Mouse (Mus musculus) hindbrain, embryonic 14.5 days (tissue): ENCODE data around the gene Tnfsf4. TPM values are rescaled to one million over a fixed set of nuclear protein-coding genes. Genes with fewer than 3 reads are reported as not detected.

ENCODE experiments used
- ATAC-seq: fragments of 200-750 bp; cut with Nextera tagmentation; 2 replicates; pipeline ENCODE4 v1.8.0; 2017; ENCODE audit warnings: moderate number of reproducible peaks, mild to moderate bottlenecking, moderate TSS enrichment, moderate library complexity; ENCODE audit not compliant: low FRiP score
- DNase-seq: peaks from one replicate; pipeline ENCODE4 v3.0.0-alpha.2; 2015; ENCODE audit warnings: low spot score
- H3K27ac ChIP-seq: fragments of 300-500 bp; sonication (generic); 2 replicates; pipeline ENCODE4 v1.5.1; 2014; ENCODE audit warnings: mild to moderate bottlenecking, moderate library complexity
- H3K27me3 ChIP-seq: fragments of 300-500 bp; sonication (generic); 2 replicates; pipeline ENCODE4 v1.6.1; 2014; ENCODE audit warnings: mild to moderate bottlenecking, low read length, mixed read lengths; ENCODE audit not compliant: control insufficient read depth, insufficient read depth
- H3K36me3 ChIP-seq: fragments of 300-500 bp; sonication (generic); replicated peaks from 2 replicates; pipeline ENCODE4 v1.6.1; 2014; ENCODE audit not compliant: control insufficient read depth, insufficient read depth
- H3K4me1 ChIP-seq: fragments of 300-500 bp; sonication (generic); replicated peaks from 2 replicates; pipeline ENCODE4 v1.6.1; 2014; ENCODE audit warnings: antibody characterized with exemption, low read length, mixed read lengths; ENCODE audit not compliant: control insufficient read depth, insufficient read depth
- H3K4me2 ChIP-seq: fragments of 300-500 bp; sonication (generic); replicated peaks from 2 replicates; pipeline ENCODE4 v1.6.1; 2014; ENCODE audit warnings: mild to moderate bottlenecking, moderate library complexity
- H3K4me3 ChIP-seq: fragments of 300-500 bp; sonication (generic); replicated peaks from 2 replicates; pipeline ENCODE4 v1.5.1; 2014; ENCODE audit warnings: mild to moderate bottlenecking, low read length
- H3K9ac ChIP-seq: fragments of 300-500 bp; sonication (generic); 2 replicates; pipeline ENCODE4 v1.6.1; 2014
- H3K9me3 ChIP-seq: fragments of 300-500 bp; sonication (generic); 2 replicates; pipeline ENCODE4 v1.6.1; 2016; ENCODE audit warnings: low read length; ENCODE audit not compliant: control insufficient read depth
- WGBS: fragments of 180-500 bp; shearing (Covaris S2); extraction: QIAGEN DNeasy Blood & Tissue Kit; methylation state at CpG from one replicate; pipeline ENCODE4 v1.1.7; 2014; 5-methylcytosine and 5-hydroxymethylcytosine counted together
- polyA plus RNA-seq: library from polyadenylated mRNA; unstranded; fragments of >200 nt; fragmentation: Nextera tagmentation; extraction: Ambion mirVana; gene quantifications from 2 replicates; pipeline ENCODE4 v1.2.1, GENCODE M21; 2014

Gene Tnfsf4
- polyA plus RNA-seq, 1 experiment from 2014 or later, result 0.11 TPM

- ATAC-seq, result no peak
- 90% methylated on average over 10 of the region's 10 CpGs for WGBS
- H3K9ac ChIP-seq, result no peak overlapping the region
- H3K4me1 ChIP-seq, result no peaks in the 10 kb centered on the region
- no peaks in the 10 kb centered on the region for H3K9me3 ChIP-seq
- no peaks in the 10 kb centered on the region for H3K36me3 ChIP-seq
- no peak overlapping the region for H3K27ac ChIP-seq
- DNase-seq, result no peak
- H3K4me3 ChIP-seq, result no peak overlapping the region
- no peak overlapping the region for H3K4me2 ChIP-seq
- H3K27me3 ChIP-seq, result no peaks in the 10 kb centered on the region
These were observed 2.3 kb upstream of the Tnfsf4 start for GRCm38 (mm10) chr1:161392906-161393305.

DNA sequence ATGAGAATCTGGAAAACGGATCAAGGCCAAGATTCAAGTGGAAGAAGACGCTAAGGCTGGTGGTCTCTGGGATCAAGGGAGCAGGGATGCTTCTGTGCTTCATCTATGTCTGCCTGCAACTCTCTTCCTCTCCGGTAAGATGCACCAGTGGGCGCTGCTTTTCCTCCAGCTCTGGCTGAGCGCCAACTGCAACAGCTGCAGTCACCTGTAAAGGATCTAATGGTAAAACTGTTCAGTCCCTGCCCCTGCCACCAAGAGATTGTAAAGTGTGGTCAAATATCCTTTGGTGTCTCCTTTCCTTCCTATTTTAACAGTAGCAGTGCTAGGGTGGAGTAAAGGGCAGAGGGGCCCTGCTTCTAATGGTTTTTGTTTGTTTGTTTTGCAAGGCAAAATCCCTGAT, 401 bp downstream of the Tnfsf4 start:
- WGBS, result 68% methylated on average over 5 of the region's 5 CpGs
- H3K27ac ChIP-seq, result no peak overlapping the region
- no peaks in the 10 kb centered on the region for H3K9me3 ChIP-seq
- no peaks in the 10 kb centered on the region for H3K36me3 ChIP-seq
- ATAC-seq (no peak), DNase-seq (no peak)
- H3K27me3 ChIP-seq, result no peaks in the 10 kb centered on the region
- no peaks in the 10 kb centered on the region for H3K4me1 ChIP-seq
- no peak overlapping the region for H3K4me3 ChIP-seq
- H3K4me2 ChIP-seq, result no peak overlapping the region
- H3K9ac ChIP-seq, result no peak overlapping the region

GRCm38 (mm10) chr1:161396351-161396750, 1.1 kb downstream of the Tnfsf4 start:
- H3K36me3 ChIP-seq, result no peaks in the 10 kb centered on the region
- 85% methylated on average over 10 of the region's 10 CpGs for WGBS
- no peak for ATAC-seq
- H3K9ac ChIP-seq, result no peak overlapping the region
- H3K4me3 ChIP-seq, result no peak overlapping the region
- H3K4me2 ChIP-seq, result no peak overlapping the region
- H3K27me3 ChIP-seq, result no peaks in the 10 kb centered on the region
- no peaks in the 10 kb centered on the region for H3K4me1 ChIP-seq
- H3K27ac ChIP-seq, result no peak overlapping the region
- DNase-seq, result no peak
- H3K9me3 ChIP-seq, result no peaks in the 10 kb centered on the region

GRCm38 (mm10) chr1:161400126-161400525, 4.9 kb downstream of the Tnfsf4 start:
- H3K4me3 ChIP-seq, result no peak overlapping the region
- H3K27me3 ChIP-seq, result no peaks in the 10 kb centered on the region
- no peaks in the 10 kb centered on the region for H3K36me3 ChIP-seq
- H3K4me1 ChIP-seq, result no peaks in the 10 kb centered on the region
- ATAC-seq, result no peak
- DNase-seq, result peak; percentile 64
- H3K9ac ChIP-seq, result no peak overlapping the region
- 27% methylated on average over 6 of the region's 6 CpGs for WGBS
- H3K9me3 ChIP-seq, result peaks cover 10% of the 10 kb centered on the region
- no peak overlapping the region for H3K4me2 ChIP-seq
- no peak overlapping the region for H3K27ac ChIP-seq

- H3K4me1 ChIP-seq, result no peaks in the 10 kb centered on the region
- H3K9me3 ChIP-seq, result peaks cover 11% of the 10 kb centered on the region
- no peaks in the 10 kb centered on the region for H3K36me3 ChIP-seq
- H3K4me3 ChIP-seq, result no peak overlapping the region
- DNase-seq (no peak), ATAC-seq (no peak)
- no peak overlapping the region for H3K4me2 ChIP-seq
- H3K9ac ChIP-seq, result no peak overlapping the region
- 46% methylated on average over 2 of the region's 2 CpGs for WGBS
- H3K27ac ChIP-seq, result no peak overlapping the region
- no peaks in the 10 kb centered on the region for H3K27me3 ChIP-seq
These were observed 7.9 kb downstream of the Tnfsf4 start for GRCm38 (mm10) chr1:161403061-161403460.

DNA sequence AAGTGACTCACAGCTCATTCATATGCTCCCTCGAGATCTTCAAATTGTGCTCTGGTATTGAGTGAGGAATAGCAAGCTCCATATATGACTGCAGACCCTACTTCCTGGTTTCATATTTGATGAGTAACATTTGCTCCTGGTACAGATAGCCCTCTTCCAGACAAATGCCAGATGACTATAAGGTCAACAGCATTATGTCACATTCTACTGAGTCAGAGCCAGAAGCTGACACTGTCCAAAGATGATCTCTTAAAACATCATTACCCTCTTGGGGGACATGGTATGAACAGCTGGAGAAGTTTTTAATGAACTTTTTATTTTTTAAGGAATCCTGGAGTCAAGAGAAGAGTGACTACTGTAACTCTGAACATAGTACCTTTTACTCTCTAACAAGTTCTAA, 11.3 kb downstream of the Tnfsf4 start:
- H3K27ac ChIP-seq, result no peak overlapping the region
- H3K4me1 ChIP-seq, result no peaks in the 10 kb centered on the region
- peaks cover 11% of the 10 kb centered on the region for H3K9me3 ChIP-seq
- no peak overlapping the region for H3K4me3 ChIP-seq
- H3K27me3 ChIP-seq, result no peaks in the 10 kb centered on the region
- H3K9ac ChIP-seq, result no peak overlapping the region
- ATAC-seq (no peak), DNase-seq (no peak)
- no peaks in the 10 kb centered on the region for H3K36me3 ChIP-seq
- H3K4me2 ChIP-seq, result no peak overlapping the region
- WGBS, result 88% methylated on average over 1 of the region's 1 CpGs

DNA sequence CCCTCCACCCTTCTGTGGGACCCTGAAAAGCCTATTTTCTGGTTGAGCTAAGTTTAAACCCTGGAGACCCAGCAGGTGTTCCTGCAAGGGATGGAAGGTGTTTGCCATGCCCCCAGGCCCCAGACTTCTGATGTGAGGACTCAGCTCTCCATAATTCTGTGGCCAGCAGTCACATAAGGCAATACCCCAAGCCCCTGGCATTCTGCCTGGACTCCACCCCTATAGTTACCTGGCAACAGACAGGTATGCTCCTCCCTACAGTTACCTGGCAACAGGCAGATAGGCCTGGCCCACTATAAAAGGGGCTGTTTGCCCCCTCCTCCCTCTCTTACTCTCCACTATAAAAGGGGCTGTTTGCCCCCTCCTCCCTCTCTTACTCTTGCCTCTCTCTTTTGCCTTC, 24.7 kb downstream of the Tnfsf4 start:
- H3K4me3 ChIP-seq, result no peak overlapping the region
- no peaks in the 10 kb centered on the region for H3K9me3 ChIP-seq
- no peak overlapping the region for H3K4me2 ChIP-seq
- no peaks in the 10 kb centered on the region for H3K27me3 ChIP-seq
- no peaks in the 10 kb centered on the region for H3K4me1 ChIP-seq
- no peak for ATAC-seq
- no peak overlapping the region for H3K9ac ChIP-seq
- H3K27ac ChIP-seq, result no peak overlapping the region
- H3K36me3 ChIP-seq, result no peaks in the 10 kb centered on the region
- no peak for DNase-seq

DNA sequence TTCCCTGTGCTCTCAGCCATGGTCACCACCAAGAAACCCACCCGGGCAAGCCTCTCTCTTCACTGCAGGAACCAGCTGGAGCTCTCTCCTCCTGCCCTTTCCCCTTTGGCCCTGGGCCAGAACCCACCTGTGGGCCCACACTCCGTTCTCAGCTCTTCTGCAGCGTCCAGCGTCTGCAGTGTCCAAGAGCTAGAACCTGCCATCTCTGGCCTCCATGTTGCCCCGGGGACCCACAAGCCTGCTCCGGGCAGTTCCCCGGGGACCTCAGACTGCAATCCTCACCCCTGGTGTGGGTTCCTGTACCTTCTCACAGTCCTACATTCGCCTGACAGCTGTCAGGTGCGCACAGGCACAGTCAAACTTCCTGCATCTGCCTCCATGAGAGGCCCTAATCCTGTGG, 25.4 kb downstream of the Tnfsf4 start:
- no peak overlapping the region for H3K4me2 ChIP-seq
- H3K27me3 ChIP-seq, result no peaks in the 10 kb centered on the region
- no peak for DNase-seq
- H3K27ac ChIP-seq, result no peak overlapping the region
- no peak for ATAC-seq
- no peaks in the 10 kb centered on the region for H3K4me1 ChIP-seq
- H3K9me3 ChIP-seq, result no peaks in the 10 kb centered on the region
- no peak overlapping the region for H3K4me3 ChIP-seq
- H3K36me3 ChIP-seq, result no peaks in the 10 kb centered on the region
- no peak overlapping the region for H3K9ac ChIP-seq
- 86% methylated on average over 9 of the region's 9 CpGs for WGBS

DNA sequence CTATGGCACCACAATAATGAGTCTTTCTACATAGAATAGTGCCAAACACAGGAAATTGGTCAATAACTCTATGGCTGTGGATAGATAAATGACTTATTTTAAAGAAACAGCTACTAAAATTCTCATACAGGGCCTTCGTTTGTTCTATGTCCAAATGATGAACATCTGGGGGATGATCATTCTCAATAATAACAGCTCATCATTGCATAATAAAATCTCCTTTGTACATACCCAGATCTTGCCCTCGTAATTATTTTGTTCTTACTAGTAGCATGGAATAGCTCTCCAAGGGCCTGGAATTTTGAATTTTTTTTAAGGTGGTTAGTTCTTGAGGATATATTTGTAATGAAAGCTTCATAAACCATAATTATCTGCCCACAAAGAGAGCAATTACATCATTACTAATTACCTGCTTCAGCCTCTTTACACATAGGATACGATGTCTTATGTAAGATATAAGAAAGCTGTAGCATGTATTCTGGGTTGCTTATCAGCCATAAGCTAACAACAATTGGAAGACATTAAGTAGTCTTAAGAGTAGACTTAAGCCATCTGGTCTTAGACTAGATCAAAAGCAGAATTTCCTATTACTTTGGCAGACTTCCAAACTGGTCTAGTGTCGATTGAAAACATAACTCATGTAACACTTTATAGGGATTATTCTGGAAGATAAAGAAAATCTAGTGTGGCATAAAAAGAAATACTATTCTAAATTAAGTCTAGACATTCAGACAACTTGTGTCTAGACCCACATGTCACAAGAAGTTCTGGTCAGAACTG, 31.3 kb downstream of the Tnfsf4 start:
- ATAC-seq (no peak), DNase-seq (no peak)
- Histone ChIP-seq H3K27ac (no peak overlapping the region), H3K9ac (no peak overlapping the region), H3K4me1 (no peaks in the 10 kb centered on the region), H3K36me3 (no peaks in the 10 kb centered on the region), H3K4me2 (no peak overlapping the region), H3K9me3 (no peaks in the 10 kb centered on the region), H3K27me3 (no peaks in the 10 kb centered on the region), H3K4me3 (no peak overlapping the region)
- WGBS, result 83% methylated on average over 4 of the region's 4 CpGs

DNA sequence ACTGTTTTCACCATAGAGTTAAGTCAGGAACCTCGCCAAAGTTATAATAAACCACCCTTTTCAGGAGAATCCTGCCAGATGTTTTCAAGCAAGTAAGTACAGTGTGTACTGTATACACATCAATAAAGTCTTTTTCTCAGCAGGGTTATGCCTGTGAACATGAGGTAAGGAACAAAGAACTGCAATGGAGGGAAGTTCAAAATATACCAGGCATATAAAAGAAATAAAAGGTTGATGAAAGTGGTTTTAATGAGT, 31.8 kb downstream of the Tnfsf4 start:
- WGBS, result 86% methylated on average over 1 of the region's 1 CpGs
- no peak for ATAC-seq
- DNase-seq, result no peak

More for the DNA sequence above, 31.8 kb downstream of the Tnfsf4 start:
- no peaks in the 10 kb centered on the region for H3K9me3 ChIP-seq
- H3K4me1 ChIP-seq, result no peaks in the 10 kb centered on the region
- H3K4me2 ChIP-seq, result no peak overlapping the region
- H3K27ac ChIP-seq, result no peak overlapping the region
- H3K36me3 ChIP-seq, result no peaks in the 10 kb centered on the region
- no peaks in the 10 kb centered on the region for H3K27me3 ChIP-seq
- H3K9ac ChIP-seq, result no peak overlapping the region
- H3K4me3 ChIP-seq, result no peak overlapping the region
